Mouse (Mus musculus) kidney, adult 2 months (tissue): ENCODE data around the gene Trak2. TPM values are rescaled to one million over a fixed set of nuclear protein-coding genes. Genes with fewer than 3 reads are reported as not detected.

Experiments used
- DNase-seq: peaks from one replicate; pipeline ENCODE4 v3.0.0; 2021
- H3K27ac ChIP-seq: fragments of 200-500 bp; 2 replicates; pipeline ENCODE4 v1.5.1; 2012; ENCODE audit warnings: low read depth, low read length, control low read depth, inconsistent platforms; ENCODE audit not compliant: insufficient read depth
- H3K27me3 ChIP-seq: fragments of 200-500 bp; replicated peaks from 2 replicates; pipeline ENCODE4 v1.6.1; 2012; ENCODE audit warnings: mild to moderate bottlenecking, moderate library complexity, low read length, inconsistent platforms; ENCODE audit not compliant: control insufficient read depth, insufficient read depth
- H3K36me3 ChIP-seq: fragments of 200-500 bp; 2 replicates; pipeline ENCODE4 v1.6.1; 2012; ENCODE audit warnings: mild to moderate bottlenecking, moderate library complexity, low read length, inconsistent platforms; ENCODE audit not compliant: control insufficient read depth, insufficient read depth
- H3K4me1 ChIP-seq: fragments of 200-500 bp; 2 replicates; pipeline ENCODE4 v1.6.1; 2011; ENCODE audit warnings: low read length; ENCODE audit not compliant: control insufficient read depth, insufficient read depth
- H3K4me3 ChIP-seq: fragments of 200-500 bp; 2 replicates; pipeline ENCODE4 v1.5.1; 2011; ENCODE audit warnings: mild to moderate bottlenecking, low read depth, low read length, control low read depth; ENCODE audit not compliant: insufficient read depth
- CTCF ChIP-seq: fragments of 200-500 bp; conservative IDR thresholded peaks from 2 replicates; pipeline ENCODE4 v1.5.1; 2011; ENCODE audit warnings: low read depth, mild to moderate bottlenecking, control low read depth, low read length, moderate library complexity, mixed read lengths; ENCODE audit not compliant: insufficient read depth, insufficient read length
- POLR2A ChIP-seq: fragments of 200-500 bp; IDR thresholded peaks from one replicate; pipeline ENCODE4 v1.6.1; 2011; ENCODE audit warnings: low read depth, low read length, control low read depth
- WGBS: fragments of 180-500 bp; shearing (Covaris S2); methylation state at CpG from one replicate; pipeline ENCODE4 v1.1.7; 2018; 5-methylcytosine and 5-hydroxymethylcytosine counted together
- polyA plus RNA-seq: library from polyadenylated mRNA; depleted of rRNA; stranded (reverse); fragments of >200 nt; gene quantifications from 2 replicates; pipeline ENCODE4 v1.2.3, GENCODE M21; 2012

Trak2 gene
- polyA plus RNA-seq, 1 experiment: 55.4 TPM

DNA sequence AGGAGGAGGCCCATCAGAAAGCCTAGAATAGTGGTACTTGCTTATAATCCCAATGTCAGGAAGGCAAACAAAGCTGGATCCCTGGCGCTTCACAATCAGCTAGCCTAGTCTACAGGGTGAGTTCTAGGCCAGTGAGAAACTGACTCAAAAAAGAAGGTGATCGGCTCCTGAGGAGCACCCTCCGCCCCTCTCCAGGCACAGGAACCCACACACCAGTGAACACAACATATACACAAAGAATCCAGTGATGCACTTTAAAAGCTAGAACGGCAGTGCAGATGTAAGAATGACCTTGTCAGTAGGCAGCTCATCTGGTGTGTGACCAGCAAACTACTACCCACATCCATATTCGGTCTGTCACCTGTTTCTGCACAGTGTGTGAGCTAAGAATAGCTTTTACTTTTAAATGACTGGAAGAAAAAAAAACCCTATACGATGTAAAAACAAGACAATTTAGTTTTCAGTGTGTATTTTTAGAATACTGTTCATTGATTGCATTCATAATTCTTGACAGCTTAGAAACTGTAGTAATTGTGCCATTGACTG is 23.6 kb downstream of the Trak2 start:
- H3K27me3 ChIP-seq: no peaks in the 10 kb centered on the region
- TF ChIP-seq CTCF (no peak), POLR2A (no peak)
- WGBS: 67% methylated on average over 6 of the region's 6 CpGs
- H3K4me1 ChIP-seq: peaks cover 56% of the 10 kb centered on the region
- peaks cover 2% of the 10 kb centered on the region; the same call in 1 of the 2 replicates for H3K36me3 ChIP-seq
- 0 out of 2 replicates have a peak overlapping the region, but pooled peaks have one; percentile 12 for H3K27ac ChIP-seq
- DNase-seq: no peak
- H3K4me3 ChIP-seq: no peak overlapping the region

DNA sequence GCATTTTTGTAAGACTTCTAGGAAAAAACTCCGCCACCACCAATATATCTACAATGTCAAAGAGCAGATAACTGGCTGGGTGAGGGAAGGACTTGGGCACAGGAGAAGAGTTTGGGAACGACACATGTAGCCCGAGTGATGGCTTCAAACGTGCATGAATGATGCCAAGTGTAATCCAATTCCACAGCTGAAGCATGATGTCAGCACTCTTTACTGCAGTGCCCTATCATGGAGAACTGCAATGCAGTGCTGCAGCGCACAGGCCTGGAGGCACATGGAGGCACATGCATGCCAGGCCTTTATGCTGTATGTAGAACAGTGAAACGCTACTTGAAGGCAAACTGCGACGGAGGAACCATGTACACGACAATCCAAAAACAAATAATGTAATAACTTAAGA is 26.5 kb downstream of the Trak2 start:
- WGBS: 84% methylated on average over 9 of the region's 9 CpGs
- Histone ChIP-seq H3K4me3 (no peak overlapping the region), H3K36me3 (peaks cover 2% of the 10 kb centered on the region; the same call in 1 of the 2 replicates), H3K4me1 (peaks cover 40% of the 10 kb centered on the region), H3K27me3 (no peaks in the 10 kb centered on the region), H3K27ac (no peak overlapping the region)
- TF ChIP-seq CTCF (no peak), POLR2A (no peak)
- no peak for DNase-seq

DNA sequence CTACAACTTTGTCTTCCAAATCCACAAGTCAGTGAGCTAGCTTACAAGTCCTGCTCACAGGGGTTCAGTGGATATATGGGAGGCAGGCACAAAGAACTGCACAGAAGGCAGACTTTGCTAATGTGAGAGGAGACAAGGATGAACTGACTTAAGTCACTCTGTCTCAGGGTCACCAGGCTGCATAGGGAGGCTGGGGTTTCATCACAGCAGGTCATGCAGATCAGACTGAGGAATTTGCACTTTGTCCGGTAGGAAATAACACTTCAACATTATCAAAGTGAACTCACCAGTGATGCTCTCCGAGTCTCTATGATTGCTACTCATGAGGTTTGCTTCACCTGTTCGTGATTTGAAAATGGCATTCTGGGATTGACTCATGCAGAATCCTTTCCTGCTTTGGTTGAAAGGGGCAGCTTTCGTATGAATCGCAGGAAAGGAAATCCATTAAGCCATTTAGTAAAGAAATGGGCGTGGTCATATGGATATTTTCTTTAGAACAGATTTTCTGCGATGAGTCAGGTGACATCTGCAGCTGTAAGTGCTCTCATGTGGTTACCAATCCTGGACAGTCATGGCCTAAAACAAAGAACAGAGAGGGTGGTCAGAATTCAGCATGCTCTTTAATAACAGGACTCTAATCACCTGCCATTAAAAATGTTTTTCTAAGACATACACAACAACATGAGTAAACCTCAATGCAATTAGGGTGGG is 27.1 kb downstream of the Trak2 start:
- Histone ChIP-seq H3K4me1 (peaks cover 38% of the 10 kb centered on the region), H3K4me3 (no peak overlapping the region), H3K36me3 (peaks cover 2% of the 10 kb centered on the region; the same call in 1 of the 2 replicates), H3K27ac (peak overlapping the region; percentile 82), H3K27me3 (no peaks in the 10 kb centered on the region)
- WGBS: 63% methylated on average over 7 of the region's 7 CpGs
- TF ChIP-seq CTCF (no peak), POLR2A (no peak)
- peak; percentile 78 for DNase-seq

DNA sequence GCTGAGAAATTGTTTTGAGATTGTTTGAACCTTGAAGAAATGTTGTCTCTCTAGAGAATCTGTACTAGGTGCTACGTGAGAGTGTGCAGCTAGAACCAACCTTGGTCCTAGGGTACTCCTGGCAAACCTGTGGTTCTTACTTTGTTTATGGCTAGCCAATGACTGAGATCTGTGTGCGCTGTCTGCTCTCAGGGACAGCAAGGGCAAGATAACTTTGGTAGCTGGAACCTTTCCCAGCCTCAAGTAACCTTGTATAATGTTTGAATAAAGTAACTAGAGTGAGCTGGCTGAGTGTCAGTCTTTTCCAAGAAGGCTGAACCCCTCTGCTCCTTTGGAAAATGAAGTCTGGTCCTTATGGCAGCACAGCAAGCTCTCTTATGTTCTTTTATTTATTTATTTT is 27.7 kb downstream of the Trak2 start:
- peak; percentile 91 for DNase-seq
- H3K27ac ChIP-seq: peak overlapping the region; percentile 83
- TF ChIP-seq POLR2A: no peak
- TF ChIP-seq CTCF: no peak
- peaks cover 2% of the 10 kb centered on the region; the same call in 1 of the 2 replicates for H3K36me3 ChIP-seq
- no peaks in the 10 kb centered on the region for H3K27me3 ChIP-seq
- H3K4me1 ChIP-seq: peaks cover 32% of the 10 kb centered on the region
- H3K4me3 ChIP-seq: no peak overlapping the region
- 43% methylated on average over 2 of the region's 2 CpGs for WGBS

DNA sequence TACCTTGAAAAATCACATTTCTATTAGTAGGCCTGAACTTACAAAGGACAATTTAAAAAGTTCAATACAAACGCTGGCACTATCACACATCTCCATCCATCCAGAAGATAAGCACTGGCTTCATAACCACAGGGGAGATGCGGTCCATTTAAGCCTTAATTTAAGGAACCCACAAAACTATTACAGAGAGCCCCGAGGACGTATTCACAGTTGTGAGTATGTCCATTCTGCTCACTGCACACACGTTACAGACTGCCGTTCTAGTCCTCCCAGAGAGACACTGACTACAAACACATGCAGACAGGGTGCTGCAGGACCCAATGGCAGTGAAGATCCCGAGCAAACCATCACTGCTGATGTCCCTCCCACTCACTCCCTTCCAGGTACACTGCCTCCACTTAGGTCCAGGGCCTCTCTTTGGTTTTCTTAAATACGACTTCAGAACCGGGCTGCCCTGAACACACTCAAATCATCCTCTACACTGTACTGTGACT is 35.6 kb downstream of the Trak2 start:
- Histone ChIP-seq H3K4me3 (no peak overlapping the region), H3K36me3 (no peaks in the 10 kb centered on the region; the same call in 1 of the 2 replicates), H3K27me3 (no peaks in the 10 kb centered on the region), H3K27ac (no peak overlapping the region), H3K4me1 (peaks cover 6% of the 10 kb centered on the region; the same call in 1 of the 2 replicates)
- WGBS: 89% methylated on average over 9 of the region's 9 CpGs
- TF ChIP-seq CTCF (no peak), POLR2A (no peak)
- DNase-seq: no peak

DNA sequence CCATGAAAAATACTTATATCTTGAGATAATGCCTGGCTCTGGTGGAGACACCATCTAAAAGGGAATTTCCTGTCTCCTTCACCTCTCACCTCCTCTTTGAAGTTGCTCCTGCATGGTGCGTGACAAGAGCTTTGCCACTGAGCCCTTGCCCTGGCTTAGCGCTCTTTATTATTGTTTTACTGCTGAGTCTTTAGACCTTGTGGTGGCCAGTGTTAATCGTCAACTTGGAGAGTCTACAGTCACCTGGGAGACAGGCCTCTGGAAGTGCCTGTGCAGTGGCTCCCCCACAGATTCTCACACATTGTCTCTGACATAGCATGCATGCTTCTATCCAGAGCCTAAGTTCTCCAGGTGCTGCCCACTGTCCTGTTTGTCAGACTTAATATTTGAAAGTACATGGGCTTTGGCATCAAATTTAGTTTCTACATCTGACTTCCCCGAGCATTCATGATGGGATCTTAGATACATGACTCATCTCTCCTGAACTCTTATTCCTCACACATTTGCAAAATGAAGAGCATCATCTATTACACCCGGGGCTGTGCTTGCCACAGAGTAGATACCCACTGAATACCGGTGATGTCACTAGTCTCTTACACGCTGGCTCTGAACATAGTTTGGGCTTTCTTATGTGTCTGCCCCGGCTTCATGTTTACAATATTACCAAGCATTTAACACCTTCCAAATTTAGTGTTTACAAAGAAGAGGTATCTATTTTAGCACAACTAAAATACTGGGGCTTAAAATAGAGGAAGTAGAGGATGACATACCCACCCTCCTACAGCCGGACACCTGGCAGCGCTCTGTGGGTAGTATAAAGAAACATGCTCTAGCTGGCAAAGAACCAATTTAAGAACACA is 36.3 kb downstream of the Trak2 start:
- peak; percentile 86 for DNase-seq
- H3K27me3 ChIP-seq: no peaks in the 10 kb centered on the region
- no peak overlapping the region for H3K4me3 ChIP-seq
- TF ChIP-seq CTCF (no peak), POLR2A (no peak)
- H3K27ac ChIP-seq: peak overlapping the region; percentile 48; the same call in 1 of the 2 replicates
- 70% methylated on average over 10 of the region's 10 CpGs for WGBS
- H3K36me3 ChIP-seq: no peaks in the 10 kb centered on the region; the same call in 1 of the 2 replicates
- H3K4me1 ChIP-seq: peaks cover 6% of the 10 kb centered on the region; the same call in 1 of the 2 replicates

DNA sequence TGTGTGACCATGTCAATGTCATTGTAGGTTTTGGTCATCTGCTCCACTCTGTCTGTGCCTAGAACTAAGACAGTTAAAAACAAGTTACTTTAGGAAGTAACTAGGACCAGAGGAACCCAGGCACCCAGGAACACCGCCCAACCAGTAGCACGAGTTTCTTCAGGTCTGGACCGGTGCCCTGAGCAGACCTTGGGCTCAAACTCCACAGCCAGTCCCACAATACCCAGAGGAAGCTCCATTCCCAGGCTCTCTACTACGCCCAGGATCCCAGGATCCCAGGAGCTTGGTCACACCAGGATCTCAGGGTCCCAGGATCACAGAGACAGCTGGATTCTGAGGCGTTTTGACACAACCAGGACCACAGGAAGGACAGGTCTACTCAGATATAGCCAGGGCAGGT is 46.6 kb downstream of the Trak2 start:
- 76% methylated on average over 5 of the region's 5 CpGs for WGBS
- H3K27me3 ChIP-seq: no peaks in the 10 kb centered on the region
- TF ChIP-seq POLR2A (no peak), CTCF (no peak)
- H3K27ac ChIP-seq: no peak overlapping the region
- H3K4me3 ChIP-seq: no peak overlapping the region
- 0 out of 2 replicates have a peak, but pooled peaks cover 4% of the 10 kb centered on the region for H3K4me1 ChIP-seq
- DNase-seq: peak; percentile 56
- peaks cover 2% of the 10 kb centered on the region for H3K36me3 ChIP-seq
